Mouse (Mus musculus) monocyte, adult 2 months (primary cell): ENCODE results near the gene Synpo2.

Source experiments
- DNase-seq, 2 experiments: peaks; one replicate each; pipeline ENCODE4 v3.0.0; 2022; ENCODE audit warnings: low spot score in 2 of 2, low read depth in 1 of 2

Gene Synpo2

GRCm38 (mm10) chr3:123235921-123236320 is at the start of gene Synpo2:
TSS of gene Synpo2 (minus strand) at chr3:123236149.
- DNase-seq: no peak

GRCm38 (mm10) chr3:123285649-123286048 is 49.7 kb upstream of the Synpo2 start:
- DNase-seq: no peak

GRCm38 (mm10) chr3:123284284-123284683 is 48.3 kb upstream of the Synpo2 start:
- no peak for DNase-seq

GRCm38 (mm10) chr3:123282866-123283615 is 47.1 kb upstream of the Synpo2 start:
- DNase-seq: no peak

- peak; percentile 6 to 35 for DNase-seq
Observed at GRCm38 (mm10) chr3:123267741-123268201, 31.8 kb upstream of the Synpo2 start.

GRCm38 (mm10) chr3:123266753-123267651 is 31.1 kb upstream of the Synpo2 start, which contains the start of gene Sec24d:
TSS of gene Sec24d (plus strand) at chr3:123267455.
- DNase-seq: peak; percentile 18 to 63

GRCm38 (mm10) chr3:123264706-123265105 is 28.8 kb upstream of the Synpo2 start:
- DNase-seq: no peak

GRCm38 (mm10) chr3:123258709-123259108 is 22.8 kb upstream of the Synpo2 start:
- DNase-seq: no peak

- DNase-seq: peak; percentile 22 to 48
Observed at GRCm38 (mm10) chr3:123256181-123257101, 20.5 kb upstream of the Synpo2 start.

- DNase-seq: no peak
Observed at GRCm38 (mm10) chr3:123245646-123246045, 9.7 kb upstream of the Synpo2 start.

GRCm38 (mm10) chr3:123244376-123244775 is 8.4 kb upstream of the Synpo2 start:
- DNase-seq: no peak

GRCm38 (mm10) chr3:123237446-123237845 is 1.5 kb upstream of the Synpo2 start:
- no peak for DNase-seq

- DNase-seq: no peak
Observed at GRCm38 (mm10) chr3:123237039-123237438, 1.1 kb upstream of the Synpo2 start.

- no peak for DNase-seq
Observed at GRCm38 (mm10) chr3:123235495-123235894, 454 bp downstream of the Synpo2 start.

- no peak for DNase-seq
Observed at GRCm38 (mm10) chr3:123234191-123234836, 1.6 kb downstream of the Synpo2 start.

- DNase-seq: no peak
Observed at GRCm38 (mm10) chr3:123231639-123232038, 4.3 kb downstream of the Synpo2 start.

- no peak for DNase-seq
Observed at GRCm38 (mm10) chr3:123227276-123227675, 8.7 kb downstream of the Synpo2 start.

- DNase-seq: no peak
Observed at GRCm38 (mm10) chr3:123218646-123219045, 17.3 kb downstream of the Synpo2 start.

- no peak for DNase-seq
Observed at GRCm38 (mm10) chr3:123208891-123209290, 27.1 kb downstream of the Synpo2 start.

GRCm38 (mm10) chr3:123207386-123207785 is 28.6 kb downstream of the Synpo2 start:
- DNase-seq: no peak
